Mouse (Mus musculus): ENCODE measurements around the gene Sod2. TPM values are rescaled to one million over a fixed set of nuclear protein-coding genes. Genes with fewer than 3 reads are reported as not detected.
"Not testable (repeated sequence)": the region's sequence is repeated elsewhere in the genome, so short reads cannot be mapped to it uniquely, and the experiment has no call there.

Sod2 gene
- polyA plus RNA-seq, 1 experiment, result 107 TPM

GRCm38 (mm10) chr17:13006984-13007383, 338 bp downstream of the Sod2 start:
- Histone ChIP-seq H3ac (ENCODE audit: control insufficient read depth, insufficient read length, low read depth) (no peak overlapping the region), H3K79me3 (ENCODE audit: low read depth) (peaks cover 7% of the 10 kb centered on the region), H3K36me3 (ENCODE audit: control insufficient read depth, insufficient read depth) (peaks cover 9% of the 10 kb centered on the region), H3K79me2 (ENCODE audit: control insufficient read depth, insufficient read depth) (peaks cover 15% of the 10 kb centered on the region), H3K27me3 (ENCODE audit: control insufficient read depth, insufficient read depth, insufficient read length) (no peaks in the 10 kb centered on the region), H3K4me3 (ENCODE audit: insufficient read depth, poor library complexity, severe bottlenecking) (no peak overlapping the region)
- TF ChIP-seq CEBPB (IDR thresholded peaks at IDR 0.05; ENCODE audit: low read depth) (no peak), FOSL1 (IDR thresholded peaks at IDR 0.05; ENCODE audit: insufficient read depth, low read length, poor library complexity, severe bottlenecking) (no peak), MYOD1 (IDR thresholded peaks at IDR 0.05; ENCODE audit: control insufficient read depth, insufficient read length, low read depth) (no peak), MYOG (IDR thresholded peaks at IDR 0.05; ENCODE audit: control insufficient read depth, extremely low read depth, insufficient read length) (no peak), MAX (IDR thresholded peaks at IDR 0.05) (no peak), CTCF (IDR thresholded peaks at IDR 0.05; ENCODE audit: control insufficient read depth, insufficient read depth, insufficient read length) (no peak), USF1 (IDR thresholded peaks at IDR 0.05; ENCODE audit: low read depth) (no peak)

- no peak for TF ChIP-seq FOSL1 (IDR thresholded peaks at IDR 0.05; ENCODE audit: insufficient read depth, low read length, poor library complexity, severe bottlenecking)
- TF ChIP-seq MAX (IDR thresholded peaks at IDR 0.05), result no peak
- TF ChIP-seq CTCF (IDR thresholded peaks at IDR 0.05; ENCODE audit: control insufficient read depth, insufficient read depth, insufficient read length), result no peak
Observed at GRCm38 (mm10) chr17:13007730-13008425, 1.2 kb downstream of the Sod2 start.

DNA sequence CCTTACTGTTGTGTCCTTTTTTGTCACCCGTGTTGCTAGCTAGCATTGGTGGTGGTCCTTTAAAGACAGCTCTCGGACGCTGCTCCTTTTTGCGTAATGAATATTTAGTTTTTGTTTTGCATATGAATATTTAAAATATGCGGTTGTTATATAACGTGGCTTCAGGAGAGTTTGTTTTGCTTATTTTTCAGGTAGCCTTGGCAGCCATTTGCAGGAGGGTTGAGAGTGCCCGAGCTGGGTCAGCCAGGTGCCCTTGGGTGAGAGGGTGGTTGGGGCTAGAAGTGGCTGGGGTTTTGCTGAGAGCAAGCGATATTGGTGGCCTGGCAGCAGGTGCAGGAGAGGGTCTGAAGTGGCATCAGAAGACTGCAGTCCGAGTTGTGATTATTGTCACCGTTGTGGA, 1.9 kb downstream of the Sod2 start:
- peaks cover 15% of the 10 kb centered on the region for H3K79me2 ChIP-seq (ENCODE audit: control insufficient read depth, insufficient read depth)
- peaks cover 24% of the 10 kb centered on the region for H3K36me3 ChIP-seq (ENCODE audit: control insufficient read depth, insufficient read depth)
- no peaks in the 10 kb centered on the region for H3K27me3 ChIP-seq (ENCODE audit: control insufficient read depth, insufficient read depth, insufficient read length)
- H3ac ChIP-seq (ENCODE audit: control insufficient read depth, insufficient read length, low read depth), result peak overlapping the region; percentile 89
- TF ChIP-seq FOSL1 (IDR thresholded peaks at IDR 0.05; ENCODE audit: insufficient read depth, low read length, poor library complexity, severe bottlenecking) (no peak), CEBPB (IDR thresholded peaks at IDR 0.05; ENCODE audit: low read depth) (no peak), MYOG (IDR thresholded peaks at IDR 0.05; ENCODE audit: control insufficient read depth, extremely low read depth, insufficient read length) (no peak), MYOD1 (IDR thresholded peaks at IDR 0.05; ENCODE audit: control insufficient read depth, insufficient read length, low read depth) (no peak), USF1 (IDR thresholded peaks at IDR 0.05; ENCODE audit: low read depth) (no peak), MAX (IDR thresholded peaks at IDR 0.05) (no peak), CTCF (IDR thresholded peaks at IDR 0.05; ENCODE audit: control insufficient read depth, insufficient read depth, insufficient read length) (no peak)
- peaks cover 7% of the 10 kb centered on the region for H3K79me3 ChIP-seq (ENCODE audit: low read depth)
- H3K4me3 ChIP-seq (ENCODE audit: insufficient read depth, poor library complexity, severe bottlenecking), result peak overlapping the region; percentile 51

More at GRCm38 (mm10) chr17:13007730-13008425, 1.2 kb downstream of the Sod2 start:
- H3K79me3 ChIP-seq (ENCODE audit: low read depth), result peaks cover 7% of the 10 kb centered on the region
- H3K27me3 ChIP-seq (ENCODE audit: control insufficient read depth, insufficient read depth, insufficient read length), result no peaks in the 10 kb centered on the region
- peak overlapping the region; percentile 89 for H3ac ChIP-seq (ENCODE audit: control insufficient read depth, insufficient read length, low read depth)
- H3K4me3 ChIP-seq (ENCODE audit: insufficient read depth, poor library complexity, severe bottlenecking), result peak overlapping the region; percentile 51
- H3K36me3 ChIP-seq (ENCODE audit: control insufficient read depth, insufficient read depth), result peaks cover 17% of the 10 kb centered on the region
- peaks cover 15% of the 10 kb centered on the region for H3K79me2 ChIP-seq (ENCODE audit: control insufficient read depth, insufficient read depth)

- peak; percentile 84 for TF ChIP-seq MAX (IDR thresholded peaks at IDR 0.05)
- peak; percentile 36 for TF ChIP-seq CEBPB (IDR thresholded peaks at IDR 0.05; ENCODE audit: low read depth)
- no peak for TF ChIP-seq FOSL1 (IDR thresholded peaks at IDR 0.05; ENCODE audit: insufficient read depth, low read length, poor library complexity, severe bottlenecking)
- Histone ChIP-seq H3K79me3 (ENCODE audit: low read depth) (peaks cover 7% of the 10 kb centered on the region), H3K27me3 (ENCODE audit: control insufficient read depth, insufficient read depth, insufficient read length) (no peaks in the 10 kb centered on the region), H3K4me3 (ENCODE audit: insufficient read depth, poor library complexity, severe bottlenecking) (no peak overlapping the region), H3ac (ENCODE audit: control insufficient read depth, insufficient read length, low read depth) (no peak overlapping the region), H3K79me2 (ENCODE audit: control insufficient read depth, insufficient read depth) (peaks cover 15% of the 10 kb centered on the region), H3K36me3 (ENCODE audit: control insufficient read depth, insufficient read depth) (peaks cover 29% of the 10 kb centered on the region)
Observed at GRCm38 (mm10) chr17:13009887-13010286, 3.2 kb downstream of the Sod2 start.

DNA sequence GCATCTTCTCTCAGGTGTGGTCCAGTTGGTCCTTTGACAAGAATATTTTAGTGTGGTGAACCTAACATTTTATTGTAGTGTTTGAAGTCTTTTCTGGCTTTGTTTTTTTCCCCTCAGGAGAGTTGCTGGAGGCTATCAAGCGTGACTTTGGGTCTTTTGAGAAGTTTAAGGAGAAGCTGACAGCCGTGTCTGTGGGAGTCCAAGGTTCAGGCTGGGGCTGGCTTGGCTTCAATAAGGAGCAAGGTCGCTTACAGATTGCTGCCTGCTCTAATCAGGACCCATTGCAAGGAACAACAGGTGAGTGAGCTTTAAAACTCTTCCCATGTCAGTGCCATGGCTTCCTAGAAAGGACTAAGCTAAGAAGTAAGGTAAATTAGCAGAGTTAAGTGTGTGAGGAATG, 6.7 kb downstream of the Sod2 start:
- peaks cover 42% of the 10 kb centered on the region for H3K36me3 ChIP-seq (ENCODE audit: control insufficient read depth, insufficient read depth)
- no peak overlapping the region for H3ac ChIP-seq (ENCODE audit: control insufficient read depth, insufficient read length, low read depth)
- TF ChIP-seq CTCF (IDR thresholded peaks at IDR 0.05; ENCODE audit: control insufficient read depth, insufficient read depth, insufficient read length) (no peak), MYOG (IDR thresholded peaks at IDR 0.05; ENCODE audit: control insufficient read depth, extremely low read depth, insufficient read length) (no peak), FOSL1 (IDR thresholded peaks at IDR 0.05; ENCODE audit: insufficient read depth, low read length, poor library complexity, severe bottlenecking) (no peak), USF1 (IDR thresholded peaks at IDR 0.05; ENCODE audit: low read depth) (no peak), CEBPB (IDR thresholded peaks at IDR 0.05; ENCODE audit: low read depth) (no peak), MAX (IDR thresholded peaks at IDR 0.05) (no peak), MYOD1 (IDR thresholded peaks at IDR 0.05; ENCODE audit: control insufficient read depth, insufficient read length, low read depth) (no peak)
- H3K27me3 ChIP-seq (ENCODE audit: control insufficient read depth, insufficient read depth, insufficient read length), result no peaks in the 10 kb centered on the region
- H3K79me3 ChIP-seq (ENCODE audit: low read depth), result peaks cover 7% of the 10 kb centered on the region
- H3K4me3 ChIP-seq (ENCODE audit: insufficient read depth, poor library complexity, severe bottlenecking), result no peak overlapping the region
- peaks cover 13% of the 10 kb centered on the region for H3K79me2 ChIP-seq (ENCODE audit: control insufficient read depth, insufficient read depth)

GRCm38 (mm10) chr17:13036627-13037192, 30.1 kb downstream of the Sod2 start:
- not testable (repeated sequence) for H3K27me3 ChIP-seq (ENCODE audit: control insufficient read depth, insufficient read depth, insufficient read length); H3ac ChIP-seq (ENCODE audit: control insufficient read depth, insufficient read length, low read depth); H3K36me3 ChIP-seq (ENCODE audit: control insufficient read depth, insufficient read depth); H3K79me2 ChIP-seq (ENCODE audit: control insufficient read depth, insufficient read depth); H3K4me3 ChIP-seq (ENCODE audit: insufficient read depth, poor library complexity, severe bottlenecking); H3K79me3 ChIP-seq (ENCODE audit: low read depth)

DNA sequence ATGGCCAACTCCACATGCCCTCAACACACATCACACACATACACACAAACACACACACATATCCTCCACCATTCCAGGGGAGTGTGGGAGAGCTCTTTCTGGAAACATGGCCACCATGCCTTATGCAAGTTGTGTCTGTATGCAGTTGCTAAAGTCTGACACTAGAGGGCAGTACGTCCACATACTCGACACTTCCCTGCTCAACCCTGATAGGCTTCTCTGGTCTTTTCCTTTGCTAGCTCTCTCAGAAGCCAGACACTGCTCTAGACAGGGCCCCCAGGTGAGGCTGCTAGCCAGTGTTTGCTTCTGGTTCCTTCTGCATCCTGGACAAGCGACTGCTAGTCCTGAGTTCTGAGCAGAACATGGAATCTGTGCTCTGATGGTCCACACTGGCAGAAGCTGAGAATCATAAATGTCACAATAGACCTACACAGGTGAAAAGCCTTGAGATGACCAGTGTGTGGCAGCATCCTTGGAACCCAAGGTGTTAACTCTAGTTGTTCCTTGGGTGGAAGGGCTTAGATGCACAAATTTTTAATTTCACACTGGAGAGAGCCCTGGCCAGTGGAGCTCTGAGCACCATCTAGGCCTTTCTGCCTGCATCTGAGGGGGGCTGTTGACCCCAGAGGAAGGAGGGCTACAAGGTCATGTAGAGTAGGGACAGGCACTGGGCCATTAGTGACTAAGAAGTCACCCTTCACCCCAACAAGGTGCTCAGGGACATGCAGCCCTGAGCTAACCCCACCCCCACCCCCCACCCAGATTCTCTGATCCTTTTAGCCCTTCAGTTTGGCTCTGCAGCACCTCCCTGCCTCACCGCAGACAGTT, 37.4 kb downstream of the Sod2 start:
- not testable (repeated sequence) for H3K79me3 ChIP-seq (ENCODE audit: low read depth); H3K79me2 ChIP-seq (ENCODE audit: control insufficient read depth, insufficient read depth); H3K4me3 ChIP-seq (ENCODE audit: insufficient read depth, poor library complexity, severe bottlenecking); H3ac ChIP-seq (ENCODE audit: control insufficient read depth, insufficient read length, low read depth); H3K27me3 ChIP-seq (ENCODE audit: control insufficient read depth, insufficient read depth, insufficient read length); H3K36me3 ChIP-seq (ENCODE audit: control insufficient read depth, insufficient read depth)

- not testable (repeated sequence) for H3K4me3 ChIP-seq (ENCODE audit: insufficient read depth, poor library complexity, severe bottlenecking); H3K79me2 ChIP-seq (ENCODE audit: control insufficient read depth, insufficient read depth); H3K36me3 ChIP-seq (ENCODE audit: control insufficient read depth, insufficient read depth); H3K79me3 ChIP-seq (ENCODE audit: low read depth); H3K27me3 ChIP-seq (ENCODE audit: control insufficient read depth, insufficient read depth, insufficient read length); H3ac ChIP-seq (ENCODE audit: control insufficient read depth, insufficient read length, low read depth)
Observed at GRCm38 (mm10) chr17:13052124-13052813, 45.6 kb downstream of the Sod2 start, which contains the start of gene Gpr31b. TSS of gene Gpr31b (minus strand) at chr17:13052296.

Measured in C2C12 (cell line).